Mouse (Mus musculus) midbrain, embryonic 11.5 days (tissue): ENCODE data around the gene Prss8. TPM values are rescaled to one million over a fixed set of nuclear protein-coding genes. Genes with fewer than 3 reads are reported as not detected.
A peak's percentile ranks its signal among the peaks of the same experiment; 100 is the strongest.

ENCODE experiments used
- ATAC-seq: fragments of 200-750 bp; cut with Nextera tagmentation; 2 replicates; pipeline ENCODE4 v1.8.0; 2017; ENCODE audit warnings: moderate TSS enrichment, moderate library complexity; ENCODE audit not compliant: low FRiP score
- DNase-seq: peaks from one replicate; pipeline ENCODE4 v3.0.0; 2015; ENCODE audit warnings: low spot score; ENCODE audit errors: missing footprints
- H3K27ac ChIP-seq: fragments of 300-500 bp; sonication (generic); 2 replicates; pipeline ENCODE4 v1.5.1; 2014; ENCODE audit warnings: low read depth, low read length
- H3K27me3 ChIP-seq: fragments of 300-500 bp; sonication (generic); 2 replicates; pipeline ENCODE4 v1.6.1; 2014; ENCODE audit warnings: mild to moderate bottlenecking, low read length, moderate library complexity, mixed read lengths; ENCODE audit not compliant: control insufficient read depth, insufficient read depth
- H3K36me3 ChIP-seq: fragments of 300-500 bp; sonication (generic); 2 replicates; pipeline ENCODE4 v1.6.1; 2014; ENCODE audit warnings: mild to moderate bottlenecking, low read length, moderate library complexity, mixed read lengths; ENCODE audit not compliant: control insufficient read depth, insufficient read depth
- H3K4me1 ChIP-seq: fragments of 300-500 bp; sonication (generic); 2 replicates; pipeline ENCODE4 v1.6.1; 2014; ENCODE audit warnings: low read length; ENCODE audit not compliant: control insufficient read depth, insufficient read depth
- H3K4me2 ChIP-seq: fragments of 300-500 bp; sonication (generic); 2 replicates; pipeline ENCODE4 v1.6.1; 2014; ENCODE audit warnings: mild to moderate bottlenecking, moderate library complexity
- H3K4me3 ChIP-seq: fragments of 300-500 bp; sonication (generic); 2 replicates; pipeline ENCODE4 v1.5.1; 2014; ENCODE audit warnings: low read depth, low read length
- H3K9ac ChIP-seq: fragments of 300-500 bp; sonication (generic); 2 replicates; pipeline ENCODE4 v1.6.1; 2014; ENCODE audit warnings: low read length
- H3K9me3 ChIP-seq: fragments of 300-500 bp; sonication (generic); 2 replicates; pipeline ENCODE4 v1.6.1; 2016; ENCODE audit warnings: low read length; ENCODE audit not compliant: control insufficient read depth
- WGBS: fragments of 180-500 bp; shearing (Covaris S2); extraction: QIAGEN DNeasy Blood & Tissue Kit; methylation state at CpG from one replicate; pipeline ENCODE4 v1.1.7; 2014; 5-methylcytosine and 5-hydroxymethylcytosine counted together
- polyA plus RNA-seq: library from polyadenylated mRNA; unstranded; fragments of >200 nt; fragmentation: Nextera tagmentation; extraction: Ambion mirVana; gene quantifications from 2 replicates; pipeline ENCODE4 v1.2.1, GENCODE M21; 2014

The Prss8 gene
- 0.78 and 0.86 TPM in 2 replicates for polyA plus RNA-seq

GRCm38 (mm10) chr7:127929923-127930322 lies at the start of gene Prss8:
TSS of gene Prss8 (minus strand) at chr7:127930104.
- H3K9ac ChIP-seq, result no peak within 1 kb of the TSS
- H3K36me3 ChIP-seq, result peaks cover 3% of the 10 kb centered on the region; the same call in 1 of the 2 replicates
- H3K4me2 ChIP-seq, result peak within 1 kb of the TSS; percentile 17; the same call in 1 of the 2 replicates
- peaks cover 11% of the 10 kb centered on the region; the same call in 1 of the 2 replicates for H3K27me3 ChIP-seq
- no peak within 1 kb of the TSS for H3K27ac ChIP-seq
- ATAC-seq (no peak), DNase-seq (no peak)
- no peak within 1 kb of the TSS for H3K4me3 ChIP-seq
- H3K9me3 ChIP-seq, result no peaks in the 10 kb centered on the region
- WGBS, result 16% methylated on average over 6 of the region's 6 CpGs
- peaks cover 12% of the 10 kb centered on the region for H3K4me1 ChIP-seq

GRCm38 (mm10) chr7:127978856-127979255 lies 49.0 kb upstream of the Prss8 start:
- Histone ChIP-seq H3K9me3 (no peaks in the 10 kb centered on the region), H3K4me3 (no peak overlapping the region), H3K36me3 (peaks cover 42% of the 10 kb centered on the region), H3K9ac (no peak overlapping the region), H3K4me1 (no peaks in the 10 kb centered on the region), H3K4me2 (no peak overlapping the region), H3K27me3 (no peaks in the 10 kb centered on the region), H3K27ac (no peak overlapping the region)
- DNase-seq, result peak; percentile 79
- whole genome bisulfite sequencing, result 99% methylated on average over 2 of the region's 2 CpGs
- no peak for ATAC-seq

DNA sequence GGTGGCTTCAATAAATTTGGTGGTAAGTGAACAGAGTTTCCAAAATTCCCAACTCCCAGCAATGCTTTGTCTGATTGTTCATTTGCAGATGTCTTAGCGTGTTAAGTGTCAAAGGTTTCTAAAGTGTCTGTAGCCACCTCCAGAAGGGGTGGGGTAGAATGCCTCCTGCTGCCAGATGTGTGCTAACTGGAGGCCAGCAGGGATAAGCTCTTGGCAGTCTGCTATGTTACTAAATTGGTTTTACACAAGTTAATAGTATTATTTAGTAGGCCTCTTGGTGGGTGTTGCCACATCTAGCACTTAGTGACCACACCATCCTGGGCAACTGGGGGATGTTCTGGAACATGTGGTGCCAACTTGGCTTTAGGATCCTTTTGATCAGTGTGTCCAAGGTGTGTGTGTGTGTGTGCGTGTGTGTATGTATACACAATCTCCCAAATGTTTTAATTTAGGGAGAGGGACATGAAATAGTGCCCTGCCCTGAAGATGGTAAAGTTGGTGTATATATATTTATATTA lies 44.6 kb upstream of the Prss8 start:
- H3K27me3 ChIP-seq, result no peaks in the 10 kb centered on the region
- peaks cover under 1% of the 10 kb centered on the region for H3K4me1 ChIP-seq
- peak; percentile 81 for DNase-seq
- no peak overlapping the region for H3K27ac ChIP-seq
- 90% methylated on average over 2 of the region's 2 CpGs for WGBS
- H3K9me3 ChIP-seq, result no peaks in the 10 kb centered on the region
- no peak overlapping the region for H3K4me2 ChIP-seq
- H3K9ac ChIP-seq, result no peak overlapping the region
- peaks cover 53% of the 10 kb centered on the region for H3K36me3 ChIP-seq
- no peak overlapping the region for H3K4me3 ChIP-seq
- ATAC-seq, result no peak

GRCm38 (mm10) chr7:127967922-127968828 lies 38.3 kb upstream of the Prss8 start:
- peak overlapping the region; percentile 98 for H3K4me3 ChIP-seq
- H3K4me1 ChIP-seq, result peaks cover 11% of the 10 kb centered on the region
- 1% methylated on average over 37 of the region's 42 CpGs for WGBS
- peak; percentile 65 for ATAC-seq
- H3K27ac ChIP-seq, result peak overlapping the region; percentile 95
- H3K9ac ChIP-seq, result peak overlapping the region; percentile 100
- H3K4me2 ChIP-seq, result peak overlapping the region; percentile 94
- H3K9me3 ChIP-seq, result no peaks in the 10 kb centered on the region
- H3K27me3 ChIP-seq, result no peaks in the 10 kb centered on the region
- peaks cover 22% of the 10 kb centered on the region; the same call in 1 of the 2 replicates for H3K36me3 ChIP-seq
- DNase-seq, result peak; percentile 96

DNA sequence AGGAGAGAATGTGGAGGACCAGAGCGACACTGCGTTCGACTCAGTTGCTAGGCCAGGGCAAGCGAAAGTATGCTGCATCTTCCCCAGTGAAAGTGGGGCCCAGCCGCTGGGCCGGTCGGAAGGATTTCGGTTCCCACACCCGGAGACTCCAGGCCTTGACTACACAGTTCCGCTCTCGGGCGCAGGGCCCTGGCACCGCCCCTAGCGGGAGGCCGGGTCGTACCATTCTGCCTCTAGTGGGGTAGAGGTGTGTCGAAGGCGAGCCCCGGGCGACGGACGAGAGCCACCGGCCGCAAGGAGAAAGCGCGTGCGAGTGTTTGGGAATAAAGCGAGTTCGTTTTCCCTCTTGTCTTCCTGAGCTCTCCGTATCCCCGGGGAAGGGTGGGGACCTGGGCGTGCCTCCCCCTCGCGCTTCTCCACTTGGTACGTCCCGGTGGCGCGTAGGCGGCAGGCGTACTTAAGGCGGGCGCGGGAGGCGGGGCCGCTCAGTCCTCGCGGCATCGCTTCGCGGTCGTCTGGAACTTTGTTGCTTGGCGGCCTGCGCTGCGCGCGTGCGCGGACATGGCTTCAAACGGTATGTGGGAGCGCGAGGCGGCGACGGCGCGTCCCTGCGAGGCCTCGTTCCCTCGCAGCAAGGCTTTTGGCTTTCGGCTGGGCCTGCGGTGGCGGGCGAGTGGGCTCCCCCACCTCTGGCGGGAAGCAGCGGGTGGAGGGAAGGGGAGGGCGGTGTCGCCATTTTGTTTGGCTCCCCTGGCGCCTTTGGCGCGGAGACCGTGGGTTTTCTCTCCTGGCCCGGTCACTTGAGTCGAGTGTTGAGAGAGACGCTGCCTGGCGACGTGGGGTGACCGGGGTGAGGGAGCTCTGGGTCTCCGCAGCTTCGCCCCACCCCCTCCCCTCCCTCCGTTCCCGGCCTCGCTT lies 37.4 kb upstream of the Prss8 start, which contains the start of gene Fus:
Gene Fus (plus strand): TSS at position 454 of the 918 bp plus-strand sequence.
- peaks cover 18% of the 10 kb centered on the region; the same call in 1 of the 2 replicates for H3K36me3 ChIP-seq
- DNase-seq, result peak; percentile 99
- peak within 1 kb of the TSS; percentile 98 for H3K4me3 ChIP-seq
- H3K4me1 ChIP-seq, result peaks cover 11% of the 10 kb centered on the region
- peak within 1 kb of the TSS; percentile 100 for H3K9ac ChIP-seq
- H3K4me2 ChIP-seq, result peak within 1 kb of the TSS; percentile 94
- no peaks in the 10 kb centered on the region for H3K27me3 ChIP-seq
- under 1% methylated on average over 91 of the region's 92 CpGs for WGBS
- no peaks in the 10 kb centered on the region for H3K9me3 ChIP-seq
- H3K27ac ChIP-seq, result peak within 1 kb of the TSS; percentile 95
- ATAC-seq, result peak; percentile 94

GRCm38 (mm10) chr7:127966371-127966918 lies 36.5 kb upstream of the Prss8 start:
- H3K4me1 ChIP-seq, result peaks cover 11% of the 10 kb centered on the region
- peak overlapping the region; percentile 95 for H3K27ac ChIP-seq
- WGBS, result 17% methylated on average over 10 of the region's 10 CpGs
- DNase-seq (no peak), ATAC-seq (0 out of 2 replicates have a peak, but pooled peaks have one; percentile 3)
- peak overlapping the region; percentile 98 for H3K4me3 ChIP-seq
- H3K27me3 ChIP-seq, result no peaks in the 10 kb centered on the region
- peak overlapping the region; percentile 67 for H3K4me2 ChIP-seq
- H3K9ac ChIP-seq, result peak overlapping the region; percentile 100
- H3K36me3 ChIP-seq, result peaks cover 12% of the 10 kb centered on the region; the same call in 1 of the 2 replicates
- H3K9me3 ChIP-seq, result no peaks in the 10 kb centered on the region

DNA sequence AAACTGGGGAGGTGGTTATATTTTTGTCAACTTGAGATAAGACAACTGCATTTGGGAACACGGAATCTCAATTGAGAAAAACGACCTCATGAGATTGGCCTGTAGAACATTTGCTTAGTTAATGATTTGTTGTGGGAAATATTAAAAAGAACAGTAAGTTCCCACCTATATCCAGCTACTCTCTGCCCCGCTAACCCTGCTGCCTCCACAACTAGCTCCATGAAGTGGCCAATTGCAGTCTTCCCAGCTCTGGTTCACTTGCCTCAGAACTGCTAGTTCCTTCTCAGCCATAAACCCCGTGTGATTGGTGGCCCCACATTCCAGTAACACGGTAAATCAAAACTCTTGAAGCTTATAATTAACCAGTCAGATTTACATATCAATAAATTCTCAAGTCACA lies 29.5 kb upstream of the Prss8 start:
- Histone ChIP-seq H3K4me2 (no peak overlapping the region), H3K9ac (no peak overlapping the region), H3K27ac (no peak overlapping the region), H3K27me3 (no peaks in the 10 kb centered on the region), H3K9me3 (no peaks in the 10 kb centered on the region), H3K4me1 (no peaks in the 10 kb centered on the region), H3K36me3 (no peaks in the 10 kb centered on the region), H3K4me3 (no peak overlapping the region)
- ATAC-seq (no peak), DNase-seq (no peak)
- 73% methylated on average over 5 of the region's 5 CpGs for WGBS

GRCm38 (mm10) chr7:127952864-127953581 lies 23.1 kb upstream of the Prss8 start:
- DNase-seq, result no peak
- Histone ChIP-seq H3K36me3 (no peaks in the 10 kb centered on the region), H3K27me3 (no peaks in the 10 kb centered on the region), H3K4me1 (no peaks in the 10 kb centered on the region), H3K9me3 (no peaks in the 10 kb centered on the region), H3K27ac (no peak overlapping the region), H3K4me3 (no peak overlapping the region), H3K9ac (no peak overlapping the region), H3K4me2 (no peak overlapping the region)
- no peak for ATAC-seq
- 47% methylated on average over 13 of the region's 13 CpGs for WGBS
